Mouse (Mus musculus) stomach, postnatal 0 days (tissue): ENCODE measurements at regions not wholly inside any gene's neighbourhood (a gene's known extent, or its start where the extent isn't known, plus 50 kb on each side); places are given as distances from the start of the nearest gene placed in this dataset.

Source experiments
- CTCF ChIP-seq: IDR thresholded peaks from 2 replicates; pipeline ENCODE4 v1.5.1; 2016; ENCODE audit warnings: antibody characterized with exemption, low read depth, mild to moderate bottlenecking, moderate library complexity
- EP300 ChIP-seq: optimal IDR thresholded peaks from 2 replicates; pipeline ENCODE3; 2016; ENCODE audit warnings: antibody characterized with exemption

DNA sequence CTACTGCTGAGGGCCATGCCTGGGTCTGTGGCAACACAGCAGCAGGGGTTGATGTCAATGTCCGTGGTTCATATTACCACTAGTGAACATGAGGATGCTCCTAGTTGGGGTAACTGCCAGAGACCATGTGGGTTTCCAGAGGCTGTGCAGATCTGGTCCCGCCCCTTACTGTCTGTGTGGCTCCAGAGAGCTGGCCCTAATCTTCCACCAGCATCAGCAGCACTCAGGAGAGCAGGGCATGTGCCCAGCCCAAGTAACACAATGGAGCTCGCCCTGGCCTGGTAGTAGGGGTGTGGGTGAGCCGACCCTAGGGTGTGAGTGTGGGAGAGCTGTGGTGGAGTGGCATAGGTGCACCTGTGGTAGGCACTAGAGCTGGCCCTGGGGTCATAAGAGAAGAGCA lies 59.3 kb upstream of the Galnt15 start:
- no peak for TF ChIP-seq EP300
- no peak for TF ChIP-seq CTCF
